Mouse (Mus musculus) thymus, adult 2 months (tissue): ENCODE measurements at regions not wholly inside any gene's neighbourhood (a gene's known extent, or its start where the extent isn't known, plus 50 kb on each side); places are given as distances from the start of the nearest gene placed in this dataset.

ENCODE experiments used
- CTCF ChIP-seq: fragments of 200-500 bp; IDR thresholded peaks from 2 replicates; pipeline ENCODE4 v1.5.1; 2012; ENCODE audit warnings: mild to moderate bottlenecking, control low read depth, low read length, moderate library complexity, borderline replicate concordance; ENCODE audit not compliant: control insufficient read depth, poor library complexity, insufficient read depth; ENCODE audit errors: extremely low read depth
- POLR2A ChIP-seq: fragments of 200-500 bp; IDR thresholded peaks from 2 replicates; pipeline ENCODE4 v1.6.1; 2012; ENCODE audit warnings: mild to moderate bottlenecking, low read length, control low read depth, moderate library complexity; ENCODE audit not compliant: control insufficient read depth, poor library complexity, insufficient read depth; ENCODE audit errors: extremely low read depth

DNA sequence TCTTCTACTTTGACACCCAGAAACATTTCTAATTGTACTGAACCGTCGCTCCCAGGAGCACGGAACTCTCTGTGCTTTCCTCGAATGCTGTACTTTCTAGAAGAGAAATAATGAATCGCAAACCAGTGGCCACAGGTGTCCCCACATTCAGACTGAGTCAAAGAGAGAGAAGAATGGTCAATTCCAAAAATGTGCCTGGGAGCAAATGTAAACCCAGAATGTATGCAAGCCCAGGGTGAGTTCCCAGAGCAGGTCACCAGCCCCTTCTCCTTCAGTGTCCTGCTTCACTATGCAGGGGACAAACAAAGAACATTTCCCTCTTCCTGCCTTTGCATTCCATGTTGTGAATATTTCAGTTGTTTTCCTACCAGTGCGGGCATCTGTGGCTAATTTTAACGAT is 141.7 kb upstream of the Dkk2 start:
- TF ChIP-seq CTCF (no peak), POLR2A (no peak)
